Mouse (Mus musculus): ENCODE results near the gene Olfr1396. TPM values are rescaled to one million over a fixed set of nuclear protein-coding genes. Genes with fewer than 3 reads are reported as not detected.

The Olfr1396 gene
- polyA plus RNA-seq, 1 experiment from 2014 or later: not detected

- no peak overlapping the region for H3K9ac ChIP-seq
- no peaks in the 10 kb centered on the region for H3K9me3 ChIP-seq
- H3K27ac ChIP-seq: no peak overlapping the region
- no peaks in the 10 kb centered on the region for H3K27me3 ChIP-seq
- 67% methylated on average over 1 of the region's 1 CpGs for WGBS
- no peaks in the 10 kb centered on the region for H3K4me1 ChIP-seq
- no peak overlapping the region for H3K4me2 ChIP-seq
- no peak for ATAC-seq (ENCODE audit: insufficient number of reproducible peaks, low FRiP score, low TSS enrichment, low read depth)
- H3K36me3 ChIP-seq: no peaks in the 10 kb centered on the region
- H3K4me3 ChIP-seq: no peak overlapping the region
Observed at GRCm38 (mm10) chr11:49105752-49106151, 8.9 kb downstream of the Olfr1396 start.

DNA sequence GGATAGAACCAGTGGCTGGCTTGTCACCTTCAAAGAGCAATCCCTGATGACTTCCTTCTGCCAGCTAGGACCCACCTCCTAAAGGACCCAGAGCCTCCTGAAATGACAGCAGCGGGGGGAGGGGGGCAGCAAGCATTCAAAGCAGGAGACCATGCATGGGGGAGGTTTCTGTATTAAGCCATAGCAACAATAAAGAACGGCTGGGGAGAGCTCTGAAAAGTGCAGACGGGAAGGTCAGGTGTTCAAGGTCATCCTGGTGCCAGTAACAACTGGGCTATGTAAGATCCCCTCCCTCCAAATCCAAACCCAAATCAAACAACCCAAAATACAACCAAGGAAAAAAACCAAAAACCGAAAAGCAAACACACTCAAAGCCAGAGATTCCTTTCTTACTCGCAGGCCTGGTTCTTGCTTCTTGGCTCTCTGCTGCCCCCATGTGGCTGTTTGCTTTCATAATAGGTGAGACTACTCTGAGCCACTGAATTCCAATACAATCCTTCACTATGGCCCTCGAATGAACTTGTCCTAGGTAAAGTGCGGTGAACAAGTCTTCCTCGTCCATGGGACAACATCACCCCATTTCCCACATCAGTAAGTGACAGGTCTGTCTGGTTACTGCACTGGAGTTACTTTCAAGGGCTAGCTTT lies 11.5 kb downstream of the Olfr1396 start:
- Histone ChIP-seq H3K4me1 (no peaks in the 10 kb centered on the region), H3K4me2 (no peak overlapping the region), H3K27me3 (no peaks in the 10 kb centered on the region), H3K9ac (no peak overlapping the region), H3K4me3 (no peak overlapping the region), H3K9me3 (no peaks in the 10 kb centered on the region), H3K27ac (no peak overlapping the region), H3K36me3 (no peaks in the 10 kb centered on the region)
- 16% methylated on average over 8 of the region's 8 CpGs for WGBS
- ATAC-seq (ENCODE audit: insufficient number of reproducible peaks, low FRiP score, low TSS enrichment, low read depth): no peak

- WGBS: 54% methylated on average over 5 of the region's 5 CpGs
- H3K9ac ChIP-seq: no peak overlapping the region
- no peaks in the 10 kb centered on the region for H3K4me1 ChIP-seq
- no peak overlapping the region for H3K4me2 ChIP-seq
- H3K9me3 ChIP-seq: no peaks in the 10 kb centered on the region
- H3K4me3 ChIP-seq: no peak overlapping the region
- no peaks in the 10 kb centered on the region for H3K27me3 ChIP-seq
- H3K27ac ChIP-seq: no peak overlapping the region
- H3K36me3 ChIP-seq: no peaks in the 10 kb centered on the region
- ATAC-seq (ENCODE audit: insufficient number of reproducible peaks, low FRiP score, low TSS enrichment, low read depth): no peak
Observed at GRCm38 (mm10) chr11:49101500-49101899, 13.2 kb downstream of the Olfr1396 start.

- WGBS: 74% methylated on average over 3 of the region's 3 CpGs
- no peak overlapping the region for H3K27ac ChIP-seq
- H3K27me3 ChIP-seq: no peaks in the 10 kb centered on the region
- H3K36me3 ChIP-seq: no peaks in the 10 kb centered on the region
- H3K4me2 ChIP-seq: no peak overlapping the region
- no peak overlapping the region for H3K4me3 ChIP-seq
- H3K9me3 ChIP-seq: no peaks in the 10 kb centered on the region
- no peaks in the 10 kb centered on the region for H3K4me1 ChIP-seq
- no peak for ATAC-seq (ENCODE audit: insufficient number of reproducible peaks, low FRiP score, low TSS enrichment, low read depth)
- no peak overlapping the region for H3K9ac ChIP-seq
Observed at GRCm38 (mm10) chr11:49100409-49100808, 14.3 kb downstream of the Olfr1396 start.

- no peak for ATAC-seq (ENCODE audit: insufficient number of reproducible peaks, low FRiP score, low TSS enrichment, low read depth)
- Histone ChIP-seq H3K36me3 (no peaks in the 10 kb centered on the region), H3K4me2 (no peak overlapping the region), H3K9ac (no peak overlapping the region), H3K4me3 (no peak overlapping the region), H3K27ac (no peak overlapping the region), H3K9me3 (no peaks in the 10 kb centered on the region), H3K4me1 (no peaks in the 10 kb centered on the region), H3K27me3 (no peaks in the 10 kb centered on the region)
- WGBS: 90% methylated on average over 4 of the region's 4 CpGs
Observed at GRCm38 (mm10) chr11:49095367-49095766, 19.3 kb downstream of the Olfr1396 start.

- H3K4me3 ChIP-seq: no peak overlapping the region
- H3K27me3 ChIP-seq: no peaks in the 10 kb centered on the region
- H3K4me1 ChIP-seq: no peaks in the 10 kb centered on the region
- no peaks in the 10 kb centered on the region for H3K9me3 ChIP-seq
- H3K9ac ChIP-seq: no peak overlapping the region
- no peak for ATAC-seq (ENCODE audit: insufficient number of reproducible peaks, low FRiP score, low TSS enrichment, low read depth)
- WGBS: 75% methylated on average over 6 of the region's 6 CpGs
- H3K27ac ChIP-seq: no peak overlapping the region
- H3K36me3 ChIP-seq: no peaks in the 10 kb centered on the region
- H3K4me2 ChIP-seq: no peak overlapping the region
Observed at GRCm38 (mm10) chr11:49093861-49094660, 20.6 kb downstream of the Olfr1396 start.

- H3K9ac ChIP-seq: no peak overlapping the region
- no peak overlapping the region for H3K4me3 ChIP-seq
- no peaks in the 10 kb centered on the region for H3K9me3 ChIP-seq
- no peaks in the 10 kb centered on the region for H3K36me3 ChIP-seq
- H3K4me1 ChIP-seq: peaks cover 4% of the 10 kb centered on the region; the same call in 1 of the 2 replicates
- ATAC-seq (ENCODE audit: insufficient number of reproducible peaks, low FRiP score, low TSS enrichment, low read depth): no peak
- WGBS: 85% methylated on average over 2 of the region's 2 CpGs
- H3K4me2 ChIP-seq: no peak overlapping the region
- no peaks in the 10 kb centered on the region for H3K27me3 ChIP-seq
- H3K27ac ChIP-seq: no peak overlapping the region
Observed at GRCm38 (mm10) chr11:49092786-49093185, 21.9 kb downstream of the Olfr1396 start.

DNA sequence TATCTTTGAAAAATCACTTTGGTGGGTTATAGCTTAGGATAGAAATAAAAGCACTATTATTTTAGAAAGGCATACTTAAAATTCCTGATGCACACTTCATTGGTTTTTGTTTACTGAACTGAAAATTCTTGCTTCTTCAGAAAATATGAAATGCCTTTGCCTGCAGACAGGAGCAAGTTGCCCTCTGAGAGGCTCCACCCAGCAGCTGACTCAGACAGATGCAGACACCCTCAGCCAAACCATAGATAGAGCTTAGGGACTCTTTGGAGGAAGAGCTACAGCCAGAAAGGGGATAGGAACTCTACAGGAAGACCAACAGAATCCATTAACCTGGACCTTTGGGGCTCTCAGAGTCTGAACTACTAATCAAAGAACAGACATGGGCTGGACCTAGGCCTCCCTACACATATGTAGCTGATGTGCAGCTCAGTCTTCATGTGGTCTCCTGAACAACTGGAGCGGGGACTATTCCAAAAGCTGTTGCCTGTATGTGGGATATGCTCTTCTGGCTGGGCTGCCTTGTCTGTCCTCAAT lies 22.6 kb downstream of the Olfr1396 start:
- ATAC-seq (ENCODE audit: insufficient number of reproducible peaks, low FRiP score, low TSS enrichment, low read depth): no peak
- Histone ChIP-seq H3K27me3 (no peaks in the 10 kb centered on the region), H3K27ac (no peak overlapping the region), H3K4me2 (no peak overlapping the region), H3K36me3 (no peaks in the 10 kb centered on the region), H3K9ac (no peak overlapping the region), H3K9me3 (no peaks in the 10 kb centered on the region), H3K4me3 (no peak overlapping the region), H3K4me1 (peaks cover 4% of the 10 kb centered on the region; the same call in 1 of the 2 replicates)
- WGBS: 100% methylated on average over 1 of the region's 1 CpGs

- no peak for ATAC-seq (ENCODE audit: insufficient number of reproducible peaks, low FRiP score, low TSS enrichment, low read depth)
- Histone ChIP-seq H3K9ac (no peak overlapping the region), H3K4me3 (no peak overlapping the region), H3K4me1 (peaks cover 4% of the 10 kb centered on the region; the same call in 1 of the 2 replicates), H3K27me3 (no peaks in the 10 kb centered on the region), H3K36me3 (no peaks in the 10 kb centered on the region), H3K9me3 (no peaks in the 10 kb centered on the region), H3K27ac (no peak overlapping the region), H3K4me2 (no peak overlapping the region)
- 74% methylated on average over 4 of the region's 4 CpGs for WGBS
Observed at GRCm38 (mm10) chr11:49091171-49091570, 23.5 kb downstream of the Olfr1396 start.

DNA sequence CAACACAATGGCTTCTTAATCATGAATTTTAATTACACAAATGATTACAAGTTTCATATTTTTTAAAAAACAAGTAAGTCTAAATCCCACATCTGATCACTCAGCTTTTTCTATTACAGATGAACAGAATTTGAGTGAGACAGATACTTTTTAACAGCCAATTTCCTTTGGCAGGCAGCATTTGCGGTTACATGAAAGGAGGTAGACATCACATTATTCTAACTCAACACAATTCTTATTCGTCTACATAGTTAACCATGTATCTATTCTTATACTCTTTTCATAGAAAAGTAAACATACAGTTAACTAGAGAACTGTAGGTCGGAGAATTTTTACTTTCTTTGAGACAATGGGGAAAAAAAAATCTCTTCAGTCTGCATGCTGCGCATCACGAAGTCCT lies 24.1 kb downstream of the Olfr1396 start:
- H3K9me3 ChIP-seq: no peaks in the 10 kb centered on the region
- H3K9ac ChIP-seq: no peak overlapping the region
- H3K36me3 ChIP-seq: no peaks in the 10 kb centered on the region
- no peak overlapping the region for H3K27ac ChIP-seq
- H3K4me2 ChIP-seq: no peak overlapping the region
- no peaks in the 10 kb centered on the region for H3K27me3 ChIP-seq
- 84% methylated on average over 5 of the region's 5 CpGs for WGBS
- ATAC-seq (ENCODE audit: insufficient number of reproducible peaks, low FRiP score, low TSS enrichment, low read depth): no peak
- H3K4me1 ChIP-seq: peaks cover 4% of the 10 kb centered on the region; the same call in 1 of the 2 replicates
- no peak overlapping the region for H3K4me3 ChIP-seq

GRCm38 (mm10) chr11:49089735-49090507 lies 24.8 kb downstream of the Olfr1396 start:
- H3K27ac ChIP-seq: no peak overlapping the region
- 85% methylated on average over 3 of the region's 3 CpGs for WGBS
- H3K9me3 ChIP-seq: no peaks in the 10 kb centered on the region
- no peak for ATAC-seq (ENCODE audit: insufficient number of reproducible peaks, low FRiP score, low TSS enrichment, low read depth)
- H3K4me2 ChIP-seq: no peak overlapping the region
- H3K4me3 ChIP-seq: no peak overlapping the region
- H3K9ac ChIP-seq: no peak overlapping the region
- no peaks in the 10 kb centered on the region for H3K27me3 ChIP-seq
- H3K4me1 ChIP-seq: peaks cover 4% of the 10 kb centered on the region; the same call in 1 of the 2 replicates
- no peaks in the 10 kb centered on the region for H3K36me3 ChIP-seq
